Mouse (Mus musculus): Measurements from ENCODE around the gene Cpvl.

DNA sequence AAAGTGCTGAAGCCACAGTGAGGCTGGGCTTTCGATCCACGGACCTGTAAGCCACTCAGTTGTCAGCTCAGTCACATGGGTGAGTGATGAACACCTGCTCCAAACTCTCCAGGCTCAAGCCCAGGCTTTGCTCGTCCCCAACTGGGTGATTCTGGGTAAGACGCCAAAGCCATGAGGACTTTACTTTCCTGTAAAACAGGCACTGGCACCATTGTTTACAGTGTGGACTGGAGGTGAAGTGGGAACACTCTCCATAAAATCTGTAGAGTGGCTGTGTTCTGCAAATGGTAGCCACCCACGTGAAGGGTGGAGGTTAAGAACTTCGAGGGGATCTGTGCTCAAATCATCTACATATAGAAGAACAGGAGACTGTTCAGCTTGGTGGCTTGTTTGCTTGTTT is 23.2 kb downstream of the Cpvl start:
- TF ChIP-seq POLR2A (IDR thresholded peaks at IDR 0.05; ENCODE audit: insufficient read depth, low read depth, low read length) (no peak), CTCF (IDR thresholded peaks at IDR 0.05) (no peak), EP300 (IDR thresholded peaks at IDR 0.05; ENCODE audit: insufficient read depth, low read depth, low read length) (no peak)
